Mouse (Mus musculus): ENCODE measurements at regions not wholly inside any gene's neighbourhood (a gene's known extent, or its start where the extent isn't known, plus 50 kb on each side); places are given as distances from the start of the nearest gene placed in this dataset.

- TF ChIP-seq POLR2A (IDR thresholded peaks at IDR 0.05; ENCODE audit: control insufficient read depth in 1 of 2, insufficient read depth in 1 of 2, low read depth in 1 of 2, low read length in 2 of 2, poor library complexity in 1 of 2) (no peak), TCF12 (IDR thresholded peaks at IDR 0.05; ENCODE audit: low read depth, low read length) (no peak)
Observed at GRCm38 (mm10) chr16:25623986-25624623, 59.5 kb upstream of the Trp63 start (continued).

GRCm38 (mm10) chr16:25629750-25630149 lies 53.8 kb upstream of the Trp63 start:
- DNase-seq (ENCODE audit: low read depth, low spot score): no peak
- no peaks in the 10 kb centered on the region for H3K27me3 ChIP-seq (ENCODE audit: control insufficient read depth in 1 of 2, insufficient read depth in 2 of 2, low read length in 2 of 2)
- no peaks in the 10 kb centered on the region for H3K36me3 ChIP-seq (ENCODE audit: control insufficient read depth in 1 of 2, insufficient read depth in 2 of 2, low read length in 2 of 2)
- no peak overlapping the region for H3K27ac ChIP-seq (ENCODE audit: control insufficient read depth, low read depth, low read length)
- no peak overlapping the region for H3K9ac ChIP-seq (ENCODE audit: control insufficient read depth, low read depth, low read length, poor library complexity, severe bottlenecking)
- H3K4me3 ChIP-seq (ENCODE audit: control insufficient read depth in 1 of 2, insufficient read depth in 1 of 2, low read depth in 2 of 2, low read length in 2 of 2): no peak overlapping the region
- no peaks in the 10 kb centered on the region for H3K79me2 ChIP-seq (ENCODE audit: control insufficient read depth, insufficient read depth, low read length, poor library complexity)
- H3K4me1 ChIP-seq (ENCODE audit: control insufficient read depth in 1 of 2, insufficient read depth in 2 of 2, low read length in 2 of 2): no peaks in the 10 kb centered on the region
- H3K9me3 ChIP-seq (replicated peaks; ENCODE audit: insufficient read depth, low read length): no peaks in the 10 kb centered on the region
- TF ChIP-seq MYC (IDR thresholded peaks at IDR 0.05; ENCODE audit: low read depth, low read length) (no peak), ZC3H11A (IDR thresholded peaks at IDR 0.05; ENCODE audit: low read depth, low read length) (no peak), POLR2A (IDR thresholded peaks at IDR 0.05; ENCODE audit: control insufficient read depth in 1 of 2, insufficient read depth in 1 of 2, low read depth in 1 of 2, low read length in 2 of 2, poor library complexity in 1 of 2) (no peak), MAFK (IDR thresholded peaks at IDR 0.05; ENCODE audit: borderline replicate concordance, low read depth, low read length) (no peak), BHLHE40 (IDR thresholded peaks at IDR 0.05; ENCODE audit: borderline replicate concordance, low read depth, low read length) (no peak), ZMIZ1 (IDR thresholded peaks at IDR 0.05; ENCODE audit: low read depth, low read length) (no peak)

DNA sequence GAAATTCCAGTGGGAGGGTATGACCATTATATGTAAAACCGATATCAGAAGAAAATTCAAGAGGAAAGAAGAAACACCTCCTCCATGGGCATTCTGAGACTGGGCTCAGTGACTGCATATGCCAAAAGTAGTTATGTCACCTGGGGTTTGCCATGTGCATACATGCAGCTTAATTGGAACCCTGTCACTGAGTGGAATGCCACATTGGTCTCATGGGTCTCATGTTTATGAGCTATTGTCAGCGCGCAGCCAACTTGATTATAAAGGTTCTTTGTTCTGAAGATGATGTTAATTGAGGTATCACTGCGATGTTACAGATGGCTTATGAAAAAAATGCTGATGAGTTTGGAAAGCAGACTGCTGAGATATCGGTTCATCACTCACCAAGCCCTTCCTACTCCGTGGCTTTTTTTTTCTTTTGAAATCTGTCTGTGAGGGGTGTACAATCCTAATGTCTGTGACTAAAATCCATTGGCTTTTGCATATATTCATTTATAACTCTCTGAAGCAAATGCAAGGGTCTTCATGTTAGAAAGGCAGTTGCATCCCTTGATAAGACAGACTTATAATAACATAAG lies 52.3 kb upstream of the Trp63 start:
- Histone ChIP-seq H3K27ac (ENCODE audit: control insufficient read depth, low read depth, low read length) (no peak overlapping the region), H3K79me2 (ENCODE audit: control insufficient read depth, insufficient read depth, low read length, poor library complexity) (no peaks in the 10 kb centered on the region), H3K9ac (ENCODE audit: control insufficient read depth, low read depth, low read length, poor library complexity, severe bottlenecking) (no peak overlapping the region), H3K4me1 (ENCODE audit: control insufficient read depth in 1 of 2, insufficient read depth in 2 of 2, low read length in 2 of 2) (no peaks in the 10 kb centered on the region), H3K36me3 (ENCODE audit: control insufficient read depth in 1 of 2, insufficient read depth in 2 of 2, low read length in 2 of 2) (no peaks in the 10 kb centered on the region), H3K9me3 (replicated peaks; ENCODE audit: insufficient read depth, low read length) (no peaks in the 10 kb centered on the region), H3K4me3 (ENCODE audit: control insufficient read depth in 1 of 2, insufficient read depth in 1 of 2, low read depth in 2 of 2, low read length in 2 of 2) (no peak overlapping the region), H3K27me3 (ENCODE audit: control insufficient read depth in 1 of 2, insufficient read depth in 2 of 2, low read length in 2 of 2) (no peaks in the 10 kb centered on the region)
- TF ChIP-seq CHD2 (IDR thresholded peaks at IDR 0.05; ENCODE audit: low read length): no peak
- no peak for TF ChIP-seq TCF12 (IDR thresholded peaks at IDR 0.05; ENCODE audit: low read depth, low read length)
- no peak for TF ChIP-seq MXI1 (IDR thresholded peaks at IDR 0.05; ENCODE audit: low read depth, low read length)
- TF ChIP-seq MEF2A (IDR thresholded peaks at IDR 0.05; ENCODE audit: extremely low read depth, insufficient replicate concordance, low read depth, low read length, poor library complexity, severe bottlenecking): no peak
- TF ChIP-seq MYB (IDR thresholded peaks at IDR 0.05; ENCODE audit: low read depth, low read length): no peak
- no peak for TF ChIP-seq MAZ (IDR thresholded peaks at IDR 0.05; ENCODE audit: low read depth, low read length)
- no peak for TF ChIP-seq GABPA (IDR thresholded peaks at IDR 0.05; ENCODE audit: low read depth, low read length)
- no peak for TF ChIP-seq ZC3H11A (IDR thresholded peaks at IDR 0.05; ENCODE audit: low read depth, low read length)
- TF ChIP-seq POLR2AphosphoS5 (IDR thresholded peaks at IDR 0.05; ENCODE audit: borderline replicate concordance, low read depth, low read length): no peak
- TF ChIP-seq RCOR1 (IDR thresholded peaks at IDR 0.05; ENCODE audit: low read depth, low read length): no peak
- no peak for DNase-seq (ENCODE audit: low read depth, low spot score)

All from MEL (cell line).